Mouse (Mus musculus) lung, embryonic 14.5 days (tissue): ENCODE measurements around the gene H2-DMb1. TPM values are rescaled to one million over a fixed set of nuclear protein-coding genes. Genes with fewer than 3 reads are reported as not detected.

Source experiments
- ATAC-seq: fragments of 200-750 bp; cut with Nextera tagmentation; 2 replicates; pipeline ENCODE4 v1.8.0; 2017; ENCODE audit warnings: mild to moderate bottlenecking, moderate TSS enrichment, moderate library complexity; ENCODE audit not compliant: insufficient read depth
- DNase-seq: peaks from one replicate; pipeline ENCODE4 v3.0.0-alpha.2; 2015
- H3K27ac ChIP-seq: fragments of 300-500 bp; sonication (generic); 2 replicates; pipeline ENCODE4 v1.5.1; 2014; ENCODE audit warnings: low read depth, mild to moderate bottlenecking, moderate library complexity
- H3K27me3 ChIP-seq: fragments of 300-500 bp; sonication (generic); 2 replicates; pipeline ENCODE4 v1.6.1; 2014; ENCODE audit warnings: low read length, control low read depth; ENCODE audit not compliant: insufficient read depth
- H3K36me3 ChIP-seq: fragments of 300-500 bp; sonication (generic); 2 replicates; pipeline ENCODE4 v1.6.1; 2014; ENCODE audit warnings: control low read depth; ENCODE audit not compliant: insufficient read depth
- H3K4me1 ChIP-seq: fragments of 300-500 bp; sonication (generic); 2 replicates; pipeline ENCODE4 v1.6.1; 2014; ENCODE audit warnings: antibody characterized with exemption, control low read depth; ENCODE audit not compliant: insufficient read depth
- H3K4me2 ChIP-seq: fragments of 300-500 bp; sonication (generic); 2 replicates; pipeline ENCODE4 v1.6.1; 2014; ENCODE audit warnings: mild to moderate bottlenecking
- H3K4me3 ChIP-seq: fragments of 300-500 bp; sonication (generic); 2 replicates; pipeline ENCODE4 v1.5.1; 2014; ENCODE audit warnings: low read depth, low read length
- H3K9ac ChIP-seq: fragments of 300-500 bp; sonication (generic); 2 replicates; pipeline ENCODE4 v1.6.1; 2014
- H3K9me3 ChIP-seq: fragments of 300-500 bp; sonication (generic); 2 replicates; pipeline ENCODE4 v1.6.1; 2016; ENCODE audit warnings: low read depth, low read length, control low read depth
- CTCF ChIP-seq: IDR thresholded peaks from 2 replicates; pipeline ENCODE4 v1.5.1; 2016; ENCODE audit warnings: antibody characterized with exemption, low read depth
- WGBS: fragments of 180-500 bp; shearing (Covaris S2); extraction: QIAGEN DNeasy Blood & Tissue Kit; methylation state at CpG from one replicate; pipeline ENCODE4 v1.1.7; 2014; 5-methylcytosine and 5-hydroxymethylcytosine counted together
- polyA plus RNA-seq: library from polyadenylated mRNA; unstranded; fragments of >200 nt; fragmentation: Nextera tagmentation; extraction: Ambion mirVana; gene quantifications from 2 replicates; pipeline ENCODE4 v1.2.1, GENCODE M21; 2014

H2-DMb1 gene
- polyA plus RNA-seq, 1 experiment from 2014 or later: 1.1 TPM

DNA sequence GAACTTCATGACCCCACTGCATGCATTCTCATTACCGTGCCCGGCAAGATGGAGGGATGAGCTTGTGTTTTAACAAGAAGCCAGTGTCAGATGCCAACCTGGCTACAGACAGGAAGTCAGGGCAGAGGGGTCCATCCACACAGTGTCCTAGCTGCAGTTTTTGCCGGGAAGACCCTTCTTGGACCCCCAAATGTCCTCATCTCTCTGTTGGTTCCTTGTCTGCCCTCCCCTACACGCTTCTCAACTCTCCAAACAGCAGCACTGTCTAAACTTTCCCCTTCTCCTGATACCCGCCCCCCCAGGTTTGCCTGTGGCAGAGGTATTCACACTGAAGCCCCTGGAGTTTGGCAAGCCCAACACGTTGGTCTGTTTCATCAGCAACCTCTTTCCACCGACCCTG lies 15.3 kb upstream of the H2-DMb1 start:
- H3K27me3 ChIP-seq: peaks cover 22% of the 10 kb centered on the region
- no peaks in the 10 kb centered on the region for H3K9me3 ChIP-seq
- TF ChIP-seq CTCF: no peak
- no peaks in the 10 kb centered on the region for H3K36me3 ChIP-seq
- no peak for ATAC-seq
- H3K4me1 ChIP-seq: no peaks in the 10 kb centered on the region
- no peak overlapping the region for H3K27ac ChIP-seq
- WGBS: 59% methylated on average over 7 of the region's 7 CpGs
- no peak overlapping the region for H3K4me2 ChIP-seq
- H3K9ac ChIP-seq: no peak overlapping the region
- DNase-seq: no peak
- H3K4me3 ChIP-seq: no peak overlapping the region

DNA sequence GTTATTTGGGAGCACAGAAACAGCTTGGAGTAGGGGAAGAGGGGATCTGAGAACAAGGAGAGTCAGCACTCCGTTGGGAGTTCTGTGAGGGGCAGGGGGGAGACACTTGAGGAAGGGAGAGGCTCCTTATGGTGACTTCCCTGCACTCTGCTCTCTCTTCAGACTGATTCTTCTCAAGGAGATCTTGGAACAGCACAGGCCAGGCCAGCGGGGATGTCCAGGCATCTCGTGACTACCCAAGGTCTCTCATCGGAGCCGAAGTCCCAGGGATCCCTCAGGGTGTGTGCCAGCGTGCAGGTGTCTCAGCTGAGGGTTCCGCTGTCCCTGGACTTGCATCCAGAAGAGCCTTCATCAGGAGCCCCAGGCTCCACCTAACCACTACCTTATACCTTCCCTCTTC lies 14.2 kb upstream of the H2-DMb1 start:
- TF ChIP-seq CTCF: no peak
- H3K4me1 ChIP-seq: no peaks in the 10 kb centered on the region
- no peak overlapping the region for H3K4me3 ChIP-seq
- no peak overlapping the region for H3K9ac ChIP-seq
- no peak for ATAC-seq
- 73% methylated on average over 7 of the region's 7 CpGs for WGBS
- H3K27me3 ChIP-seq: peaks cover 22% of the 10 kb centered on the region
- DNase-seq: no peak
- no peaks in the 10 kb centered on the region for H3K36me3 ChIP-seq
- H3K9me3 ChIP-seq: no peaks in the 10 kb centered on the region
- peak overlapping the region; percentile 60; the same call in 1 of the 2 replicates for H3K4me2 ChIP-seq
- H3K27ac ChIP-seq: no peak overlapping the region

DNA sequence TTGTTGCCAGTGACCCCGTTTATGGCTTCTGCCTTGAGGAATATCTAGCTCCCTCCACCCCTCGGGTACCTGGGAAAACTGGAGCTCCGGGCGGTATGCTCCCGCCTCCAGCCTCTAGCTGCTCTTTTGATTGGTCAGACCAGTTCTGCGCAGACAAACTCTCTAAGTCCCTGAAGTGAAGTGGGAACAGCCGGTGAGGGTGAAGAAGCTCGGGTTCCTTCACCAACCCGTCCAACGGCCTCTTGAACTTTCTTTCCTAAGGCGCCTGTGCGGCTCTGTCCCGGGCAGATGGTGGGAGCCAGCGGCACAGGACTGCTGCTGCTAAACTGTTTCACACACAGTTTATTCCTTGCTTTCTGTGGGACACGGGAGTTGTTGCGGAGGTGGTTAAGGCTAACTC lies 13.5 kb upstream of the H2-DMb1 start:
- H3K4me3 ChIP-seq: peak overlapping the region; percentile 22
- peak; percentile 19; the same call in 1 of the 2 replicates for ATAC-seq
- H3K4me2 ChIP-seq: peak overlapping the region; percentile 60
- H3K27me3 ChIP-seq: peaks cover 22% of the 10 kb centered on the region
- under 1% methylated on average over 16 of the region's 16 CpGs for WGBS
- H3K9ac ChIP-seq: no peak overlapping the region
- TF ChIP-seq CTCF: no peak
- H3K9me3 ChIP-seq: no peaks in the 10 kb centered on the region
- H3K4me1 ChIP-seq: no peaks in the 10 kb centered on the region
- peak; percentile 80 for DNase-seq
- H3K27ac ChIP-seq: no peak overlapping the region
- no peaks in the 10 kb centered on the region for H3K36me3 ChIP-seq

DNA sequence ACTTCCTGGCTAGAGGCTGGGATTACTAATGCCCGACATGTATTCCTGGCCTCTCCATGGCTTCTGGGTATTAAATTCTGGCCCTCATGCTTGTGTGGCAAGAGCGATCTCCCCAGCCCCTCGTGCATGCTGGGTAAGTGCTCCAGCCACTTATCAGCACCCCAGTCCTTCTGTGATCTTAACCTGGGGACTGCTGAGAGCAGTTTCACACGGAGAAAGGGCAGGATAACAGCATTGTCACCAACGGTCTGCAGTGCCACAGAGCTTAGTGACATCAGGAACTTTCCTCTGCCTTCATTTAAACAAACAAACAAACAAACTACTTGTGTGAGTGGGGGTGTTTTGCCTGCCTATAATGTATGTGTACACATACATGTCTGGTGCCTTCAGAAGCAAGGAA lies 12.6 kb upstream of the H2-DMb1 start:
- ATAC-seq (no peak), DNase-seq (no peak)
- H3K4me2 ChIP-seq: no peak overlapping the region
- H3K4me1 ChIP-seq: no peaks in the 10 kb centered on the region
- H3K27ac ChIP-seq: no peak overlapping the region
- H3K27me3 ChIP-seq: peaks cover 22% of the 10 kb centered on the region
- no peaks in the 10 kb centered on the region for H3K9me3 ChIP-seq
- no peaks in the 10 kb centered on the region for H3K36me3 ChIP-seq
- 7% methylated on average over 5 of the region's 5 CpGs for WGBS
- no peak overlapping the region for H3K9ac ChIP-seq
- no peak for TF ChIP-seq CTCF
- H3K4me3 ChIP-seq: no peak overlapping the region

DNA sequence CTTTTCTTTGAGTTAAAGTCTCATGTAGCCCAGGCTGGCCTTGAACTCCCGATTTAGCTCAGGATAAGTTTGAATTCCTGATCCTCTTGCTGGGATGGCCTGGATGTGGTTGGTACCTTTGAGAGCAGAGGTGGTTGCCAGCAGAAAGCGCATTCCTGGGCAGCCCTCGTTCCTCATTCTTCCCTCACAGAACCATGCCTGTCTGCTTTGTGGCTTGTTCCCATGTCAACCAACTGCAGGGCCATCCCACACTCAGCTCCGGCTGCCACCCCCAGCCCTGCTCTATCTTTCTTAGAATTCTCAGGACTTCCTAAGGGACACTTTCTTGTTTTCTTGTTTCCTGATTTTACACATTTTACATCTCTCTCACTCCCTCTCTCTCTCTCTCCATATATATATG lies 11.4 kb upstream of the H2-DMb1 start:
- no peak overlapping the region for H3K4me3 ChIP-seq
- DNase-seq (no peak), ATAC-seq (no peak)
- no peaks in the 10 kb centered on the region for H3K9me3 ChIP-seq
- H3K4me1 ChIP-seq: no peaks in the 10 kb centered on the region
- H3K36me3 ChIP-seq: no peaks in the 10 kb centered on the region
- no peak overlapping the region for H3K4me2 ChIP-seq
- peaks cover 22% of the 10 kb centered on the region for H3K27me3 ChIP-seq
- H3K9ac ChIP-seq: no peak overlapping the region
- no peak overlapping the region for H3K27ac ChIP-seq
- 54% methylated on average over 4 of the region's 4 CpGs for WGBS
- no peak for TF ChIP-seq CTCF

DNA sequence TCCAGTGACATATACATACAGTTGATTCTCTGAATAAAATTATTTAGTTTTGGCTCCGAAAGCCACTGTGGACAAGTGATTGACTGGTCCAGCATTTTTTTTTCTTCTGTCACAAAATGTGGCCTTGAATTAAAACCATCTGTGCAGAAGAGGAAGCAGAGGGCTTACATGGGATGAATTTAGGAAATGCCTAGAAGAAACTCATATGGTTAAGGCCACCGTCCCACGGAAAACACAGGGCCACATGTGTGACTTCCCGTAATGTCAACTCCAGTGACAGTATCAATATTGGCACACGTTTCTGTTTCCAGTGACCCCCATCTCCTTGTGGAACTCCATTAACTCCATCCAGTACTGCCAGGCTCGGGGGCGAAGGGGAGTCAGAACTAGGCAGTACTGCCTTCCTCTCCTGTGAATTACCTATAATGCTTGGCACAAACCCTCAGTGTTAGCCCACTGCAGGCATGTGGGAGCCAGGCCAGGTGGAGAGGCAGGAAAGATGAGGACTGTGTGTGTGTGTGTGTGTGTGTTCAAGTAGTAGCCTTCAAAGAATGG lies 10.3 kb upstream of the H2-DMb1 start:
- peak overlapping the region; percentile 55 for H3K27ac ChIP-seq
- peaks cover 19% of the 10 kb centered on the region for H3K27me3 ChIP-seq
- ATAC-seq: no peak

DNA sequence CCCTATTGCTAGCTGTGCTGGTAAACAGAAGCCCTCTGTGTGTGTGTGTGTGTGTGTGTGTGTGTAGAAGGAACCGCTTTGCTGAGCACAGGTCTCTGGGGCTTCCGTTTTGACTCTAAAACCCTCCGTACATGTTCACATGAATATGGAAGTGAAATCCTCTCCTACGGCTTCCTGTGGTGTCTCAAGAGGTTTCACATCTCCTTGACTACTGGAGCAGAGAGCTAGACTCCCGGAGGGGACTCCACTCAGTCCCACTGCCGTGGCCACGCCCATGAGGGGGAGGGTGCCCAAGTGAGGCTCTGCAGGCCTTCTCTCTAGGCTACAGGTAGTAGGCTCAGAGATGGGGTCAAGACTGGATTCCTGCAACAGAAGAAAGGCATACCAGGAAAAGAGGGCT lies 9.8 kb upstream of the H2-DMb1 start, which contains the start of gene H2-DMb2:
TSS of gene H2-DMb2 (plus strand) at position 275 of the 400 bp plus-strand sequence.
- peak; percentile 72 for DNase-seq

More for the DNA sequence above, 10.3 kb upstream of the H2-DMb1 start:
- no peak overlapping the region for H3K4me3 ChIP-seq
- 55% methylated on average over 7 of the region's 7 CpGs for WGBS
- DNase-seq: no peak
- no peaks in the 10 kb centered on the region for H3K36me3 ChIP-seq
- no peaks in the 10 kb centered on the region for H3K9me3 ChIP-seq
- no peaks in the 10 kb centered on the region for H3K4me1 ChIP-seq
- H3K4me2 ChIP-seq: 0 out of 2 replicates have a peak overlapping the region, but pooled peaks have one; percentile 15
- H3K9ac ChIP-seq: no peak overlapping the region
- TF ChIP-seq CTCF: no peak

More for the DNA sequence above, 9.8 kb upstream of the H2-DMb1 start, which contains the start of gene H2-DMb2:
- no peak within 1 kb of the TSS for H3K9ac ChIP-seq
- H3K36me3 ChIP-seq: no peaks in the 10 kb centered on the region
- H3K9me3 ChIP-seq: no peaks in the 10 kb centered on the region
- peak within 1 kb of the TSS; percentile 55 for H3K27ac ChIP-seq
- peak; percentile 51; the same call in 1 of the 2 replicates for ATAC-seq
- no peak within 1 kb of the TSS for H3K4me3 ChIP-seq
- H3K27me3 ChIP-seq: peaks cover 18% of the 10 kb centered on the region; the same call in 1 of the 2 replicates
- 23% methylated on average over 7 of the region's 7 CpGs for WGBS
- no peak for TF ChIP-seq CTCF
- 0 out of 2 replicates have a peak within 1 kb of the TSS, but pooled peaks have one; percentile 15 for H3K4me2 ChIP-seq
- no peaks in the 10 kb centered on the region for H3K4me1 ChIP-seq
